Mouse (Mus musculus): ENCODE data around the gene Ctf2.

GRCm38 (mm10) chr7:127759716-127760115, 27.8 kb upstream of the Ctf2 start:
- TF ChIP-seq POLR2A (IDR thresholded peaks at IDR 0.05; ENCODE audit: extremely low read depth, insufficient read depth, low read length) (no peak), CTCF (IDR thresholded peaks at IDR 0.05; ENCODE audit: low read depth, low read length) (no peak)
